Mouse (Mus musculus): ENCODE data around the gene Hoxc13. TPM values are rescaled to one million over a fixed set of nuclear protein-coding genes. Genes with fewer than 3 reads are reported as not detected.

Hoxc13 gene
- polyA plus RNA-seq, 1 experiment from 2014 or later, result not detected

GRCm38 (mm10) chr15:102917972-102918572 is 2.8 kb upstream of the Hoxc13 start:
- H3K9ac ChIP-seq (ENCODE audit: low read length), result no peak overlapping the region
- no peak overlapping the region for H3K4me2 ChIP-seq (ENCODE audit: low read depth, low read length)
- ATAC-seq (replicated peaks; ENCODE audit: extremely low read depth, insufficient read depth, low FRiP score), result no peak
- H3K27ac ChIP-seq (ENCODE audit: low read length), result no peak overlapping the region
- under 1% methylated on average over 20 of the region's 20 CpGs for WGBS
- H3K4me1 ChIP-seq (ENCODE audit: control insufficient read depth, insufficient read depth, low read length), result peaks cover 3% of the 10 kb centered on the region; the same call in 1 of the 2 replicates
- no peaks in the 10 kb centered on the region for H3K36me3 ChIP-seq (ENCODE audit: control insufficient read depth, insufficient read depth)
- H3K4me3 ChIP-seq (ENCODE audit: low read length), result no peak overlapping the region
- H3K9me3 ChIP-seq (replicated peaks; ENCODE audit: control insufficient read depth, low read length), result no peaks in the 10 kb centered on the region; the same call in 1 of the 2 replicates
- H3K27me3 ChIP-seq (ENCODE audit: control insufficient read depth, insufficient read depth, low read length), result peaks cover 90% of the 10 kb centered on the region

GRCm38 (mm10) chr15:102918611-102919265 is 2.2 kb upstream of the Hoxc13 start:
- WGBS, result 2% methylated on average over 7 of the region's 7 CpGs

DNA sequence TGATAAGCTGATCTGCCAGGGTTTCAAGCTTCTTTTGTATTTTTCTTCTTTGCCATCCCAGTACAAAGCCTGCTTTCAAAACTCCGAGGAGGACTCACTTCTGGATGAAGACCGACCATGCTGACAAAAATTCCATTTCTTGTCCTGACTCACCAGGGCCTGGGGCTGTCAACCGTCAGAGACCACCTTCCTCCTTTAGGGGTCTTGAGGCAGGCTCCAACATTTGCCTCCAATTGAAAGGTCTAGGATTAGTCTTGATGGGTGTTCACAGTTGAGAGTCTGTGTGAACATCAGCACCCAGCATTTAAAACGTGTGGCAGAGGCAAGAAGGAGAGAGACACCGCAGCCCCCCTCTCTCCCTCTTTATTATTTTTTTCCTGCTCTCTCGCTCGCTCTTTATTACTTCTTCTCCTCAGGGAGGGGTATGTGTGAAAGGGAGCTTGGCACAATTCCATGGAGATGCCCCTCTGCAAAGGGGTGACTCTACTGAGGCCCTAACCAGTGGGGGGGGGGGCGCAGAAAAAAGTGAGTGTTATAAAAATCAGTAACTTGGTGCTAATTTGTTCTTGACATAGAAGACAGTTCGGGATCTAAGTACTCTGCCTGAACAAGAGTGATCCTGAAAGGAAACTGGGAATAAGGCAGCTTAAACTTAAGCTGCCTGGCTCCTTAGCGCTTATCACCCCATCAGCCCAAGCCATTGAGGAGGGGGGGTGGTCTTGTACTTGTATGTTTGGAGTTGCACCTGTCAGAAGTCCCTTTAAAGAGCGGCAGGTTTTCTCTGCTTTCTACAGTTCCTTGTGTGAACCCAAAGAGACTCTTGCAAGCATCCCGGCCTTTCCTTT is 1.3 kb upstream of the Hoxc13 start:
- Histone ChIP-seq H3K4me1 (ENCODE audit: control insufficient read depth, insufficient read depth, low read length) (peaks cover 3% of the 10 kb centered on the region; the same call in 1 of the 2 replicates), H3K27me3 (ENCODE audit: control insufficient read depth, insufficient read depth, low read length) (peaks cover 93% of the 10 kb centered on the region), H3K9ac (ENCODE audit: low read length) (no peak overlapping the region), H3K4me3 (ENCODE audit: low read length) (no peak overlapping the region), H3K4me2 (ENCODE audit: low read depth, low read length) (no peak overlapping the region), H3K9me3 (replicated peaks; ENCODE audit: control insufficient read depth, low read length) (no peaks in the 10 kb centered on the region; the same call in 1 of the 2 replicates), H3K27ac (ENCODE audit: low read length) (no peak overlapping the region), H3K36me3 (ENCODE audit: control insufficient read depth, insufficient read depth) (no peaks in the 10 kb centered on the region)
- no peak for ATAC-seq (replicated peaks; ENCODE audit: extremely low read depth, insufficient read depth, low FRiP score)
- WGBS, result 5% methylated on average over 12 of the region's 12 CpGs

More at GRCm38 (mm10) chr15:102918611-102919265, 2.2 kb upstream of the Hoxc13 start:
- Histone ChIP-seq H3K36me3 (ENCODE audit: control insufficient read depth, insufficient read depth) (no peaks in the 10 kb centered on the region), H3K27me3 (ENCODE audit: control insufficient read depth, insufficient read depth, low read length) (peaks cover 90% of the 10 kb centered on the region), H3K4me3 (ENCODE audit: low read length) (no peak overlapping the region), H3K27ac (ENCODE audit: low read length) (no peak overlapping the region), H3K4me1 (ENCODE audit: control insufficient read depth, insufficient read depth, low read length) (peaks cover 3% of the 10 kb centered on the region; the same call in 1 of the 2 replicates), H3K4me2 (ENCODE audit: low read depth, low read length) (no peak overlapping the region), H3K9ac (ENCODE audit: low read length) (no peak overlapping the region), H3K9me3 (replicated peaks; ENCODE audit: control insufficient read depth, low read length) (no peaks in the 10 kb centered on the region; the same call in 1 of the 2 replicates)
- ATAC-seq (replicated peaks; ENCODE audit: extremely low read depth, insufficient read depth, low FRiP score), result no peak

- peaks cover 95% of the 10 kb centered on the region for H3K27me3 ChIP-seq (ENCODE audit: control insufficient read depth, insufficient read depth, low read length)
- WGBS, result under 1% methylated on average over 17 of the region's 20 CpGs
- peak overlapping the region; percentile 38 for H3K4me2 ChIP-seq (ENCODE audit: low read depth, low read length)
- no peak overlapping the region for H3K9ac ChIP-seq (ENCODE audit: low read length)
- H3K4me3 ChIP-seq (ENCODE audit: low read length), result peak overlapping the region; percentile 34
- H3K4me1 ChIP-seq (ENCODE audit: control insufficient read depth, insufficient read depth, low read length), result peaks cover 3% of the 10 kb centered on the region; the same call in 1 of the 2 replicates
- no peaks in the 10 kb centered on the region; the same call in 1 of the 2 replicates for H3K9me3 ChIP-seq (replicated peaks; ENCODE audit: control insufficient read depth, low read length)
- no peaks in the 10 kb centered on the region for H3K36me3 ChIP-seq (ENCODE audit: control insufficient read depth, insufficient read depth)
- no peak overlapping the region for H3K27ac ChIP-seq (ENCODE audit: low read length)
- ATAC-seq (replicated peaks; ENCODE audit: extremely low read depth, insufficient read depth, low FRiP score), result no peak; the same call in 1 of the 2 replicates
Observed at GRCm38 (mm10) chr15:102920619-102921018, 284 bp upstream of the Hoxc13 start.

- Histone ChIP-seq H3K9ac (ENCODE audit: low read length) (no peak overlapping the region), H3K27ac (ENCODE audit: low read length) (no peak overlapping the region), H3K4me1 (ENCODE audit: control insufficient read depth, insufficient read depth, low read length) (peaks cover 3% of the 10 kb centered on the region; the same call in 1 of the 2 replicates), H3K36me3 (ENCODE audit: control insufficient read depth, insufficient read depth) (no peaks in the 10 kb centered on the region), H3K27me3 (ENCODE audit: control insufficient read depth, insufficient read depth, low read length) (peaks cover 95% of the 10 kb centered on the region), H3K4me2 (ENCODE audit: low read depth, low read length) (no peak overlapping the region), H3K4me3 (ENCODE audit: low read length) (no peak overlapping the region), H3K9me3 (replicated peaks; ENCODE audit: control insufficient read depth, low read length) (no peaks in the 10 kb centered on the region; the same call in 1 of the 2 replicates)
- WGBS, result 1% methylated on average over 24 of the region's 24 CpGs
- ATAC-seq (replicated peaks; ENCODE audit: extremely low read depth, insufficient read depth, low FRiP score), result no peak
Observed at GRCm38 (mm10) chr15:102922012-102922362, 1.1 kb downstream of the Hoxc13 start.

- no peaks in the 10 kb centered on the region for H3K36me3 ChIP-seq (ENCODE audit: control insufficient read depth, insufficient read depth)
- no peak for ATAC-seq (replicated peaks; ENCODE audit: extremely low read depth, insufficient read depth, low FRiP score)
- H3K9me3 ChIP-seq (replicated peaks; ENCODE audit: control insufficient read depth, low read length), result no peaks in the 10 kb centered on the region
- H3K4me1 ChIP-seq (ENCODE audit: control insufficient read depth, insufficient read depth, low read length), result peaks cover 3% of the 10 kb centered on the region; the same call in 1 of the 2 replicates
- H3K4me3 ChIP-seq (ENCODE audit: low read length), result no peak overlapping the region
- no peak overlapping the region for H3K9ac ChIP-seq (ENCODE audit: low read length)
- no peak overlapping the region for H3K4me2 ChIP-seq (ENCODE audit: low read depth, low read length)
- peaks cover 95% of the 10 kb centered on the region for H3K27me3 ChIP-seq (ENCODE audit: control insufficient read depth, insufficient read depth, low read length)
- WGBS, result 13% methylated on average over 6 of the region's 6 CpGs
- H3K27ac ChIP-seq (ENCODE audit: low read length), result no peak overlapping the region
Observed at GRCm38 (mm10) chr15:102922636-102923500, 2.0 kb downstream of the Hoxc13 start.

- Histone ChIP-seq H3K4me2 (ENCODE audit: low read depth, low read length) (no peak overlapping the region), H3K9ac (ENCODE audit: low read length) (no peak overlapping the region), H3K27me3 (ENCODE audit: control insufficient read depth, insufficient read depth, low read length) (peaks cover 96% of the 10 kb centered on the region), H3K9me3 (replicated peaks; ENCODE audit: control insufficient read depth, low read length) (no peaks in the 10 kb centered on the region), H3K36me3 (ENCODE audit: control insufficient read depth, insufficient read depth) (no peaks in the 10 kb centered on the region), H3K4me3 (ENCODE audit: low read length) (no peak overlapping the region), H3K27ac (ENCODE audit: low read length) (no peak overlapping the region), H3K4me1 (ENCODE audit: control insufficient read depth, insufficient read depth, low read length) (no peaks in the 10 kb centered on the region)
- WGBS, result 2% methylated on average over 40 of the region's 40 CpGs
- no peak for ATAC-seq (replicated peaks; ENCODE audit: extremely low read depth, insufficient read depth, low FRiP score)
Observed at GRCm38 (mm10) chr15:102927032-102927645, 6.2 kb downstream of the Hoxc13 start.

DNA sequence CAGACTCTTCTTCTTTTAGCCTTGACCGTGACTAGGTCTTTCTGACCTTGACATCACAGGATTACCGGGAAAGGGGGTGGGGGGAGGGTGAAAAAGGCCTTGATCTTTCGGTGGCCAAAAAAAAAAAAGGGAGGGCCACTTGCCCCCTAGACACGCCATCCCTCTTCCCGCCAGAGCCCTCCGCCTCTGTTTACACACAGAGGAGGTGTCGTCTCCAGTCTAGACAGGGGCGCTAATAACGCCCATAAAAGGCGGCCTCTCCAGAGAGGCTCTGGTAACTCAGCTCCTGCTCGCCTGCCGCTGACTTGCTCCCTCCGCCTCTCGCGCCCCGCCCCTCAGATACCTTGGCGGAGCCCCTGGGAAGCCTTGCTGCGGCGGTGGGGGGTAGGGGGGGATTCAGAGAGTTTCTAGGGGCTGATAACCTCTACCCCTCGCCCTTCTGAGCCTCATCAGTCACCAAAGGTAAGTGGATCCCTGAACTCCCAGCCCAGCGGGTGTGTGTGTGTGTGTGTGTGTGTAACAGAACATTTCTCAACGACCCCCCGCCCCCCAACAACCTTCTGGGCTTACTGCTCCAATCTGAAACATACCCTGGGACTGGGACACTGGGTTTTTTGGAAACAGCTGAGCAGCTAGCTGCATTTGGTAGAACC is 10.9 kb downstream of the Hoxc13 start:
- Histone ChIP-seq H3K4me2 (ENCODE audit: low read depth, low read length) (no peak overlapping the region), H3K9ac (ENCODE audit: low read length) (no peak overlapping the region), H3K4me1 (ENCODE audit: control insufficient read depth, insufficient read depth, low read length) (no peaks in the 10 kb centered on the region), H3K9me3 (replicated peaks; ENCODE audit: control insufficient read depth, low read length) (no peaks in the 10 kb centered on the region), H3K4me3 (ENCODE audit: low read length) (no peak overlapping the region), H3K36me3 (ENCODE audit: control insufficient read depth, insufficient read depth) (no peaks in the 10 kb centered on the region), H3K27ac (ENCODE audit: low read length) (no peak overlapping the region), H3K27me3 (ENCODE audit: control insufficient read depth, insufficient read depth, low read length) (peaks cover 100% of the 10 kb centered on the region)
- WGBS, result 0% methylated on average over 23 of the region's 23 CpGs
- no peak for ATAC-seq (replicated peaks; ENCODE audit: extremely low read depth, insufficient read depth, low FRiP score)
